Mouse (Mus musculus): ENCODE data around the gene Mas1.

- no peak for TF ChIP-seq CTCF (IDR thresholded peaks at IDR 0.05; ENCODE audit: insufficient read depth, low read depth, low read length)
- TF ChIP-seq POLR2A (IDR thresholded peaks at IDR 0.05; ENCODE audit: insufficient read depth, low read depth, low read length): no peak
Measured at GRCm38 (mm10) chr17:12834317-12834716, 33.6 kb downstream of the Mas1 start.
